Mouse (Mus musculus) ovary, postnatal 14 days (tissue): ENCODE results near the gene Pdia6.

ENCODE experiments used
- DNase-seq: peaks from one replicate; pipeline ENCODE4 v3.0.0; 2022; ENCODE audit warnings: low spot score

Gene Pdia6

DNA sequence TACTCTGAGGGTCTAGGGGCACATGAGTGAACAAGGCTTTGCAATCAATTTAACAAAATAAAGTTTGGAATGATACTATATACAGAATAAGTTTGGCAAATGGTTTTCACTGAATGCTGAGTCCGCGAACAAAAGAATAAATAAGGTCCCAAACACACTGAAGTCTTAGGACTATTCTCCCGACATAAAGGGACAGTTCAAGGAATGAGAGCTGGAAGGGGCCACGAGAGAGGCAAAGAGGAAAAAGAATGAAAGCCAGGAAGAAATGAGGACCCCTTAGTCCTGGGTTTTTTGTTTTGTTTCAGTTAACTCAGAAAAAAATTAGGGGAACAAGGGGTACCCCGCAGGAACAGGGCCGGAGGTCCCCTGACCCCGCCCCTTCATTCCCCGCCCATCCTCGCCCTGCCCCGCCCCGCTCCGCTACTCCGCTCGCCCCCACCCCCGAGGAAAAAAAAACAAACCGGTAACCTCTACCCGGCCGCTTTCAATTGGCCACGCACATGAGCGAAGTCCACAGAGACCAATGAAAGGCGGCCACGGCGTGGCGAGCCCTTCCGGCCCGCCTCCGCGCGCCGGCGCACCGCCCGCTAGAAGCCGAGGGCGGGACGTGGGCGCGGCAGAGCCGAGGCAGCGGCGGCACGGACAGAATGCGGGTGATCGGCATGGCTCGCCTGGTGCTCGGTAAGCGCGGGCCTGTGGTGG is at the start of gene Pdia6:
Gene Pdia6 (plus strand): TSS at position 575 of the 702 bp plus-strand sequence.
- DNase-seq = peak; percentile 88

DNA sequence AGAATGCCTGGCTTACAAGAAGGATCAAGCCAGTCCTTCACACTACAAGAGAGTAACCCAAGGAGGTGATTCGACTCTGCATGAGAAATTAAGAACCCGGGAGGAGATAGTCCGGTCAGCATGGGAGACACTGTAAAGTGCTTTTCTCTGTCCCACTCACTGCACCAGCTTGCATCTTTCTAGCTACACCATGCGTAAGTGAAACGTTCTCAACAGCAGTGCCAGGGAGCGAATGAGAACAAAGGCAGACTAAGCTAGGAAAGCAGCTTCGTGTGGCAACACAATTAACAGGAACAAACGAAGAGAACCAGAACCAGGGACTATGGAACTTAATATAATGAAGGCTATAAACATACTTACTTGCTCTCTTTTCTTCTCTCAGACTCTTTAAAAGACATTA is 48.0 kb upstream of the Pdia6 start:
- no peak for DNase-seq

DNA sequence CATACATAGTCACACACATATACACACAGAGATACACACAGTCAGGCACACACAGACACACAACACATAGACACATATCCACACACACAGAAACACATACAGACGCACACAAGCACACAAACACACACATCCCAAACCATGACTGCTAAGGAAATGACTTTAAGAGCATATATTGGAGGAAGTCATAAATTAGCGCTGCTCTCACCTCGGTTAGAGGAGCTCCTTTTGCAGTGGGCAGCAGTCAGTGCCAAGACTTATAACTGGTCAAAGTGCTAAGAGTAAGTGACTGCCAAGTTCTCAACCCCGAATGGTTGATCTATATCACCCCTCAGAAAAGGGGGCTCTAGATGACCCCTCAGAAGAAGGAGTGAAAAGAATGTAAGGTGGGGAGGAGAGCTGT is 47.2 kb upstream of the Pdia6 start:
- no peak for DNase-seq

DNA sequence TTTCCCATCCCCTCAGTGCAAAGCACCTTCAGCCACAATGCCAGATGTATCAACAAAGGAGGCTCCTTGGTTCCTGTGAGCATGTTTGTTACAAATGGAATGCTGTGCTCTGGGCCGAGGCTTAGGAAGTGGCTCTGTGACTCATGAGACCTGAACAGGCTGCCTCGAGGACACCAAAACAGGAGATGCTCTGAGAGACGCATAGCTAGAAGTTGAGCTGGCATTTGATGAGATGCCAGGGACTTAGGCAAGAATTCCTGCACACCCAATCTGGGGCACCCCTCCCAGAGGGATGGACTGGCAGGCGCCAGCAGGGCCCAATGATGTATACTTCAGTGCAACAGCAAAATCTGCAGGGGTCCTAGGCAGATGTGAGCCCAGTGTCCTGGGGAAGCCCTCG is 45.7 kb upstream of the Pdia6 start:
- no peak for DNase-seq

DNA sequence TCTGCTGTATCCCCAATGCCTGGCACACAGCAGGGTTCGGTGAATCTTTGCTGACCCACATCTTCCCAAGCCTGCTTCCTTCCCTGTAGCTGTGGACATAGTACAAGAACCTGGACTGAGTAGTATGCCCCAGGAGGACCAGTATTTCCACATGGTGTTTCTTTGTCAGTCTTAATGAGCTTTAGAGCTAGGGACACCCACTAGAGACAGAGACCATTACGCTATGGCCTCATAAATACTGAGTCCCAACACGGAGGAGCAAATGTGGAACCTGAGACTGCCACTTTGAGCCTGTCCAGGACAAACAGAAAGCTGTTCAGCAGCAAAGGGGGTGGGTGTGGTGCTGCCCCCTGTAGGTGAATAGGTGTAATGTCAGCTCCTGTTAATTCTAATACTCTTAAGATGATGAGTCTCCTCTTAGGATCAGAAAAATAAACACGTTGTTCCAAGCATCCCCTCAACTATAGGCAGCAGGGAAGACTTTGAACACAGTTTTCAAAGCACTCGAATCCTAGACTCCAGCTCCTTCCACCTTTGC is 44.4 kb upstream of the Pdia6 start:
- DNase-seq = no peak

DNA sequence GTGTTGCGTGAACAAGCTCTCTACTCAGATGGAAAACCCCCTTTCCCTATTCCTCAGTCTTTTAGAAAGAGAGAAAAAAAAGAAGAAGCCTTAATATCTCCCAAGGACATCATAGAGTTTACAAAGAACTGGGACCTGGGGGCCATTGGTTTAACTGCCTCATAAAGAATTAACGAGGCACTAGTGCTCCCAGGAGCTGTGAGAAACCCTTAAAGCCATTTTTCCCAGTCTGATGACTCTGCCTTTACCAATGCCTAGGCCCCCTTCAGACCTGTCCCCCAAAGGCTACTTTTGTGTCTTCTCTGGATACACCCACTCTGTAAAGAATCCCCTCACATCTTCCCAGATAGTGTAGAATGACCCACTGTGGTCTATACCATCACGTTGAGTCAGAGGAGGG is 43.3 kb upstream of the Pdia6 start:
- DNase-seq = no peak

DNA sequence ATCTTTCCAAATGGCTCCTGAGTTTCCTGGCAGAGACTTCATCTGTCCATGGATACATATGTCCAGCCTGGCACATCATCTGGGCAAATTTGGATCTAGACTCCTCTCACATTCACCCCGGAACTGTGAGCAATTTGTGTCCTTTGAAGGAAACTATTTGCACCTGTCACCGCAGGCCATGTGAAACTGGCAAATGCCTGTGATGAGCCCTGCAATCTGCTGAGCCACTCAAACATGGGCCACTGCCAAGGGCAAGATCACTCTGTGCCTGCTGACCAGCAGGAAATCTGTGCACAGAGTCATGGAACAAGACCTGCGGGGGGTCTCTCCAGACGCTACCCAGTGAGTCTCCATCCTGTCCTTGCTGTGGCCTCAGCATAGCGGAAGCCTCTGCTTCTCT is 41.3 kb upstream of the Pdia6 start:
- no peak for DNase-seq

DNA sequence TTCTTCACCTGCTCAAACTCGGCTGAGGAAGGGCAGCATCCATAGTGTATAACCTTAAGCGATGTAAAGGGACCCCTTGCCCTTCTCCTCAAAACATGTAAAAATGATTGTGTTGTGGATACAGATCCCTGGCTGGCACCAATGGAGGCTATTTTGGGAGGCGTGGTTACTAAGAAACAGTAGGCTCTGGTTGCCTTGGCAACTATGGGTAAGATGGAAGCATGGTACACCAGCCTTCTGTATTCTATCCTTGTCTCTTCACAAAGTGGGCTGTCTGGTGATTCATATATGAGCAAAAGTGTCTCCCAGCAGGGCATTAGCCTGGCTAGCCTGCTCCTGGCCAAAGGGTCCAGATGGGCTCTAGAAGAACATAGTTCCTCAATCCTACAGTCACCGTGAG is 38.4 kb upstream of the Pdia6 start:
- no peak for DNase-seq

DNA sequence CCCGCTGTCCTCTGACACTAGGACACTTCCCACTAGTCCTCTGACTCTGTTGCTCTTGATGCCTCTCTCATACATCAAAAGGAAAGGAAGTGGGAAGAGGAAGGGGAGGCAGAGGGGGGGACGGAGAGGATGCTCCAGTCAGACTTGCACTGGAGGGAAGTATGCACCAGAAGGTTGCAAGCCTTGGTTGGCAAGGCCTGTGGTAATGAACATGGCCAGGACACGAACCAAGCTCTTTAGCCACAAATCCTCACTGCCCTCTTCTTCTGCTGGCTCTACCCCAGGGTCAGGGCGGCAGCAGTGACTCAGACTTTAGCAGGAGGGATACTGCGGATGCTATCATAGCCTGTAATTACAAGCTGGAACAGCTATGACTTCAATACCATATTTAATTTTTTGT is 35.8 kb upstream of the Pdia6 start:
- no peak for DNase-seq

DNA sequence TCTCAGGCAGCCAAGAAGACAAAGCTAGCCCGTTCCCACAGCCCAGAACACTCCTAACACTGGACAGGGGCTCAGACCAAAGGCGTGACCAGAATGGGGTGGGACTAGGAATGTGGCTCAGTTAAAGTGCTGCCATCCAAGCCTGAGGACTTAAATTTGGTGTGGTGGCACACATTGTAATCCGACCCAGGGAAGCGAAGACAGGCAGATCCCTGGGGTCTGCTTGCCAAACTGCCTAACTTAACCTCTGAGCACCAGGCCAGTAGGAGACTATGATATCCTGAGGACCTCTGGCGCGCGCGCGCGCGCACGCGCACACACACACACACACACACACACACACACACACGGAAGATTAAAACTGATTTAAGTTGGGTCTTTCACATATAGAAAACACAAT is 34.8 kb upstream of the Pdia6 start:
- DNase-seq = no peak

DNA sequence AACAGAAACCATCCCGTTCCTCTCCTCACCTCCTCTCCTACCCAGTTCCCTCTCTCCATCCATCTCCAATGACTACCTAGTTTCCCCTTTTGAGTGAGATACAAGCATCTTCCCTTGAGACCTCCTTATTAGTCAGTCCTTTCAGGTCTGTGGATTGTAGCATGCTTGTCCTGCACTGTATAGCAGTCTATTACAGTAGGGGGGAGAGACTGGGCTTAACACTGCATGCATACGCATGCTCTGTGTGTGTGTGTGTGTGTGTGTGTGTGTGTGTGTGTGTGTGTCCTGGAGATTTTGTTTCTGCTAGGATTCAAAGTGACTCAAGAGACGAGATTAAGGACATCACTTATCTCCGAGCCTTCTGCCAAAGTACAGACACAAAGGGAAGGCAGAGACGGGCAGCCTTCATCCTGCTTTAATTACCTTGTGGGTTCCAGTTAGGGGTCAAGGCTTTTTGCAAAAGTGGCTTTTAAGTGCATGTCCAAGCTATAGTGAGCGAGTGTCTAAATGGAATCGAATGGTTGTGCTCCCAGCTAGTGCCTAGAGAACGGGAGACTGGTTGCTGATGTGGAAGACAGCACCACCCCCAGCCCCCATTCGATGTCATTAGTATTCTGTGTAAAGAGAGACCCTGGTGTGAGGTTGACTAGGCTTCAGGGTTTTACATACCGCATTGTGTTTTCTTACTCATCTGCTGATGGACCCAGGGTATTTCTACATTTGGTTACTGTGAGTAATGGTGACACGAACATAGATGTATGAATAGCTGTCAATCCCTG is 30.6 kb upstream of the Pdia6 start:
- no peak for DNase-seq

DNA sequence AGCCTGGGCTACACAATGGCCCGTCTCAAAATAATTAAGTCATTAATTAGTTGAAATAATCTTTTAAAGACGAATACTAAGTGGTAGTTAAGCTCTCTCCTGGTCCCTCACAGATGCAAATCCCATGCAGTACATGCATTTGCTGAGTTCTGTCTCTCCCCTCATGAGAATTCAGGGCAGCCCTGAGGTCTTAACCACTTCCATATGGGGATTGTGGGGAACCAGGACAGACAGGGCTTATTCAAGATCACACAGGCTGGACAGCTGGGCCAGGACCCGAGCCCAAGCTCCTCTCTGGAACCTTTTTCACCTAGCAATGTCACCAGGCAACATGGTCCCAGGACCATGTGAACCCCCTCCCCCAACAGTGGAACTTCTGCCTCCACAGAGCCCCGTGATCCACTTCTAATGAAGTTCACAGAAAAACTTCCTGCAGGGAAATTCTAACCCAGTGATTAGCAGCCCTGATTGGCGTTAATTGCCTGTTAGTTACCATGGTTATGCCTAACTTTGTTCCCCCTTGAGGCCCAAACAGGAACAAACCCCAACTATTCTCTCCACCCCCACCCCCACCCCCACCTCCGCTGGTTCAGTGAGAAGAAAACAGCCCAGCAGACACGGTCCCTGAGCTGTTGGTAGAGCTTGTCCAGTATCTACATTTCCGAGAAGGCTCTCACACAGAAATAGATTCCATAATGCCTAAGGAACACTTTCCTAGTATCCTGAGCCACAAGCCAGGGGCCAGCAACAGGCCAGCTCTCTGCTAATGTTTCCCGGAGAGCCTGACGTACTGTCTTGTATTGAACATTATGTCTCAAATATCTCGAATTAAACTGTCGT is 27.5 kb upstream of the Pdia6 start:
- DNase-seq = no peak

DNA sequence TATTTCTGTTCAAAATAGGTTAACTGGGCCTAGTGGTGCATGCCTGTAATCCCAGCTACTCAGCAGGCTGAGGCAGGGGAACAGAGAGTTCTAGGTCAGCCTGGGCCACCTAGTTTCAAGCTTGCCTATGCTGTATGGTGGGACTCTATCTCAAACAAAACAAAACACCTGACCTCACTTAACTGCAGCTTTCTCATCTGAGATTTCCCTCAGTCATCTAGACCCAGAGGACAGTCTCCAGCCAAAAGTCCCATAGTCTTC is 27.0 kb upstream of the Pdia6 start:
- DNase-seq = no peak

DNA sequence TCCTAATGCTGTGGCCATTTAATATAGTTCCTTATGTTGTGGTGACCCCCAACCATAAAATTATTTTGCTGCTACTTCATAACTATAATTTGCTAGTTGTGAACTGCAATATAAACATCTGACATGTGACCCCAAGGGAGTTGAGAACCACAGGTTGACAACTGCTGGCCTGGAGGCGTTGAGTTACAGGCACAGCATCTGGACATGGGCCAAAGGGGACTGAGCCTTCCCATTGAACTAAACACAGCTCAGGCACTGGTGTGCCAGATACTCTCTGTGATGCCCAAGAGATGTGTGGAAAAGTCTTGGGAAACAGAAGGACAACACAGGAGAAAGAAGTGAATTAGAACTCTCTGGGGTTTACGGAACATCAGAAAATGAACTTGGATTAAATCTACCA is 25.3 kb upstream of the Pdia6 start:
- DNase-seq = no peak

DNA sequence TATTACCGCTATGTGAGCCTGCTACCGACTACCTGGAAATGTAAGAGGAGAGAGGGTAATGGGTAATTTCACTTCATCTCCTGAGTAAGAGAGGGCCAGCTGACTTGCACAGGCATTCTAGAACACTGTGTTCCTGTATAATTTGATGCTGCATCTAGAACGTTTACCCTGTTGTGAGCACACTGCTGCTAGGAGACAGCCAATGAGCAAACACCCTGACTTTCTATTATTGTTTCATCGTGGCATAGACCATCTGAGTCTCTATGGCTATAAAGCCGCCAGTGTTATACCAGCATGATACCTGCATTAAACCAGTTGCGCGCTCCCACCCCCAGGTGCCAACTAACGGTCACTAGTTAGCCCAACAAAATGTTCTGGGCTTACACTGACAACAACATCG is 24.7 kb upstream of the Pdia6 start:
- DNase-seq = no peak

DNA sequence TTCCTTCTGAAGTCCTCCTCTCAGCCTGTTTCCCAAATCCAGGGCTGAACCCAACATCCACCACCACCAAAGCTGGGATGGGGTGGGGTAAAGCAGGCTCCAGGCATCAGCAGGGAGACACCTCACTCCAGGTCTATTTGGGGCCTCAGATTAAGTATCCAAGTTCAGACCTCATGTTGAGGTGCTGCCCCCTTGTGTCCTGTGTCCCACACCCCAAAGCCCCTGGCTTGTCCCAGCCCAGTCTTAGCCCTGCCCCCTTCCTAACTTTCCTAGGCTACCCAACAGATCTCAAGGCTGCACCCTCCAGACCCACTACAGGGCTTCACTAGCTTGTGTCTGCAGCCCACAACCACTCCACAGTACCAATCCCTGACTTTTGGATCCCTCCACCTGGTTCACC is 24.3 kb upstream of the Pdia6 start:
- DNase-seq = no peak

DNA sequence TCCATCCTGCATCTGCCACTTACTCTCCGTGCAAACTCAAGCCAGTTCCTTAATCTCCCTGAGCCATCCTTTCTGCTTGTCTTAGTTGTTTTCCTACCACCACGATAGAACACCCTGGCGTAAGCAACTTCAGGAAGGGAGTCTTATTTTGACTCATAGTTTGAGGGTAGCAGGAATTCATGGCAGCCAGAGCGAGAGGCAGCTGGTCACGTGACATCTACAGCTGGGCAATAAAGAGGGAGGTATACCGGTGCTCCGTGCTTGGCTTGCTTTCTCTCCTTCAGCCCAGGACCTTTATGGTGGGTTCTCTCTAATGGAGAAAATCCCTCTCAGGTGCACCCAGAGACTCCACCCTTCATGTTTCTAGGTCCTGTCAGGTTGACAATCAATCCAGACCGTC is 15.4 kb upstream of the Pdia6 start:
- no peak for DNase-seq

DNA sequence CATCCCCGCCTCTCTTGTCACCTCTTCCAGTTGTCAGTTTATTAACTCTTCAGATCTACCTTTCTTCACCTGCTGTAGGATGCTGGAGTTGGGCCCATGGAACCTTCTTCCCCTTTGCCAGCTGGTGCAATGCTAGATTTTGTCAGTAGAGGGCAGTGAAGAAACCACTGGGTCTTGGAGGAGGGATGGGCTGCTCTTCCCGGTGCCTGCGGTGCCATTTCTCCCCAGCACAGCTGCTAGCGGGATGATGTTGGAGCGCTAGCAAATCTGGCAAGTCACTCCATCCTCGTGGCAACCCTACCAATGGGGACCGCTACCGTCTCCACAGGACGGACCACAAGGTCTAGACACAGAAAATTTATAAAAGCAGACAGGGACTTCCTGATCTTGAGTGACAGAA is 13.3 kb upstream of the Pdia6 start:
- peak; percentile 59 for DNase-seq

DNA sequence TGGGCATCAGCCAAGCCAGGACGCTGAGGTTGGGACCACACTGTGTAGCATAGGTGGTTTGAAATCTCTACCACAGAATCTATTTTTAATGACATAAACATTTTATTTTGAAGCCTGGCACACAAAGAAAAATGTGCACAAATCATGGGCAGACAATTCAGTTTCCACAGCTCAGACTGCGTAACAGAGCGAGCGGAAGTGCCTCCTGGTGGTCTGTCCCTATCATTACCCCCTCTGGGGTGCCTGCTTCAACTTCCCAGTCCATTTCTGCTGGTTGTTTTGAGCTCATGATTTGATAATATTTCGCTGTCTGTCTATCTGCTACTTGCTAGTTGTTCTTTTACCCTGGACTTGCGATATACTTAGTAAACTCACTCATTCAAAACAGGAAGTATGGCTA is 10.7 kb upstream of the Pdia6 start:
- DNase-seq = no peak

DNA sequence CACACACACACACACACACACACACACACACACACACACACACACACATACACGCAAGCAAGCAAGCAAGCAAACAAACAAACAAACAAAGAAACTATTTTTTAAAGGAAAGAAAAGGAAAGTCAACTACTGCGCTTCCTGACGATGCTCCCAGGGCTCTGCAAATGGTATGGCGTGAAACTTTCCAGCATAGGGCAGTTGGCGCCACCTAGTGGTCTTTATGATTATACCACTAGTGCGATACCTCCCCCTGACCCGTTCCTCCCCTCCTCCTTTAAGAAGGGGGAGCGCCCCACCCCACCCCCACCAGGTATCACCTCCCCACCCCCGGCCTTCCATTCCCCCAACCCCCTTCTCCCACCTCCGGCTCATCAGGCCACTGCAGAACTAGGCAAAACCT is 9.4 kb upstream of the Pdia6 start:
- peak; percentile 42 for DNase-seq

DNA sequence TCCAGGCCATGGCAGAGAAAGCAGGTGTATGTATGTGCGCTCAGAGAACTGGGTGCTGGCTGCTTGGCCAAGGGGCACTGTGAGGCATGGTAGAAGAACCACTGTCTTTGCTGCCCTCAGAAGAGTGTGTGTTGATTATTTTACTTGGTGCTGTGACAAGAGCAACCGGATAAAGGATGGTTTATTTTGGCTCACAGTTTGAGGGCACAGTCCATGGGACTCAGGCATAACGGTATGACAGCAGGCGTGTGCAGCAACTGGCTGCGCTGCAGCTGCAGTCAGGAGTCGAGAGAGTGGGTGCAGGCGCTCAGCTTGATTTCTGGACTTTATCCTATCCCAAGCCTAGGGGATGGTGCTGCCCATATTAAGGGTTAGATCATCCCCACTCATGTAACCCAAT is 7.9 kb upstream of the Pdia6 start:
- no peak for DNase-seq

DNA sequence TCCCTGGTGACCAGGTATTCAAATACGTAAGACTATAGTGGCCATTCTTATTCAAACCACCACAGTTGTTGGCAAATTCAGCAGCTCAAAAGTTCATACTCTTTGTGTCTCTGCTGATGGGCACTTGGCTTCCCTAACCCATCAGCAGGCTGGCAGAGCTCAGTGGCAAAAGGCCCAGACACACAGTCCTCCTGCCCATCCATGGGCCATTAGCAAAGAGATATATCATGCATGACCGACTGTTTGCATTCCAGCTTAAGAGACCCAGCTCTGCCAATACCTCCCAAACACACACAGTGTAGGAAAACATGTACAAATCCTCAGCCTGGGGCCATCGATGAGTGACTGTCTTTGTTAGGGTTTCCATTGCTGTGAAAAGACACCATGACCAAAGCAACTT is 5.3 kb upstream of the Pdia6 start:
- no peak for DNase-seq

DNA sequence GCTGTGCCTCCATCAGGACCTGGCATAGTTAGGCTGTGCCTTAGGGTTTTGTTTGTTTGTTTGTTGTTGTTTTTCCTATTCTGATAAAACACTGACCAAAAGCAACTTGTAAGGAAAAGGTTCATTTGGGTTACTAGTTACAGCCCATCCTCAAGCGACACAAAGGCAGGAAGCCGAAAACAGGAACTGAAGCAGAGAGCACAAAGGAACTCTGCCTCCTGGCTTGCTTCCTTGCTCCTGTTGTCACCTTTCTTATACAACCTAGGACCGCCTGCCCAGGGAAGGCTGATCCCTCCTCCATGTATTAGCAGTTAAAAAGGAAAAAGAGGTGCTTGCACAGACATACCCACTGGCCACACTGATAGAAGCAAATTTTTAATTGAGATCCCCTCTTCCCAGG is 2.5 kb upstream of the Pdia6 start:
- DNase-seq = no peak
